In genomic region chr10:122845471-122845870, GRCm38 (mm10) we compare ENCODE assay signal across 8 mouse cellular contexts.
DNase-seq lines count a peak whose midpoint lies in the region; ATAC-seq lines count a peak whose summit lies in the region.

No protein-coding gene starts in this region.

- WGBS in midbrain, embryonic 16.5 days: 40% methylated on average over 7 of the region's 7 CpGs

- no peaks in the 10 kb centered on the region for H3K36me3 ChIP-seq in midbrain, embryonic 16.5 days (ENCODE audit: control insufficient read depth, insufficient read depth, low read length)

- H3K9me3 ChIP-seq in midbrain, embryonic 16.5 days (replicated peaks; ENCODE audit: control insufficient read depth, low read length, poor library complexity, severe bottlenecking): no peaks in the 10 kb centered on the region; the same call in 1 of the 2 replicates

- peak; percentile 21 to 27 for DNase-seq in left cerebral cortex, postnatal 10 days (ENCODE audit: extremely low spot score in 1 of 2, low spot score in 2 of 2)
- no peak for DNase-seq in left cerebral cortex, adult 8-10 months (ENCODE audit: low spot score in 2 of 2)
- peak; percentile 58 for DNase-seq in cerebellum, adult 8-10 months
- peak; percentile 48 for DNase-seq in heart, adult 9 months (ENCODE audit: low spot score in 2 of 2)
- DNase-seq in urinary bladder, adult 2 months (ENCODE audit: low spot score): no peak
- no peak for DNase-seq in c-Kit-positive CD71-positive TER-119-positive erythroid progenitor cells, embryonic 14.5 days (ENCODE audit: low spot score)

- no peak overlapping the region for H3K9ac ChIP-seq in midbrain, embryonic 16.5 days (ENCODE audit: low read depth, low read length)

- H3K27ac ChIP-seq in midbrain, embryonic 16.5 days (ENCODE audit: low read length): peak overlapping the region; percentile 34; the same call in 1 of the 2 replicates

- H3K27me3 ChIP-seq in midbrain, embryonic 16.5 days (ENCODE audit: control insufficient read depth, insufficient read depth, low read depth, low read length): no peaks in the 10 kb centered on the region

- no peak overlapping the region for H3K4me3 ChIP-seq in midbrain, embryonic 16.5 days (ENCODE audit: low read depth, low read length)

- H3K4me2 ChIP-seq in midbrain, embryonic 16.5 days (ENCODE audit: low read length): no peak overlapping the region

- H3K4me1 ChIP-seq in midbrain, embryonic 16.5 days (ENCODE audit: control insufficient read depth, insufficient read depth, low read length): no peaks in the 10 kb centered on the region; the same call in 1 of the 2 replicates

- intact Hi-C loops in left cerebral cortex, postnatal 10 days (cut with DNase I): no loop called here

- ATAC-seq in midbrain, embryonic 16.5 days: no peak
- no peak for ATAC-seq in CD4-positive, CD25-positive, alpha-beta regulatory T cell, adult 4 months

Comparison
In these comparisons a context has a peak if more than half of its experiments do, and no peak if none do; other contexts are left out.
1. DNase-seq: peak in left cerebral cortex, postnatal 10 days (2 of 2), cerebellum, adult 8-10 months (single experiment) and heart, adult 9 months (2 of 2); none in left cerebral cortex, adult 8-10 months (0 of 2), urinary bladder, adult 2 months (single experiment) and c-Kit-positive CD71-positive TER-119-positive erythroid progenitor cells, embryonic 14.5 days (single experiment).